Mouse (Mus musculus) stomach, embryonic 14.5 days (tissue): ENCODE measurements around the gene Lef1. TPM values are rescaled to one million over a fixed set of nuclear protein-coding genes. Genes with fewer than 3 reads are reported as not detected.

Source experiments
- ATAC-seq: fragments of 200-750 bp; cut with Nextera tagmentation; 2 replicates; pipeline ENCODE4 v1.8.0; 2017; ENCODE audit warnings: low read depth, moderate TSS enrichment; ENCODE audit not compliant: insufficient number of reproducible peaks, insufficient read depth, low FRiP score
- H3K27ac ChIP-seq: fragments of 300-500 bp; sonication (generic); 2 replicates; pipeline ENCODE4 v1.5.1; 2014; ENCODE audit warnings: mild to moderate bottlenecking, low read length, moderate library complexity, mixed read lengths
- H3K27me3 ChIP-seq: fragments of 300-500 bp; sonication (generic); 2 replicates; pipeline ENCODE4 v1.6.1; 2014; ENCODE audit warnings: low read length, control low read depth, mixed read lengths; ENCODE audit not compliant: control insufficient read depth, insufficient read depth
- H3K36me3 ChIP-seq: fragments of 300-500 bp; sonication (generic); 2 replicates; pipeline ENCODE4 v1.6.1; 2014; ENCODE audit warnings: mild to moderate bottlenecking, control low read depth, low read length, moderate library complexity, mixed read lengths; ENCODE audit not compliant: control insufficient read depth, insufficient read depth
- H3K4me1 ChIP-seq: fragments of 300-500 bp; sonication (generic); 2 replicates; pipeline ENCODE4 v1.6.1; 2014; ENCODE audit warnings: low read length, control low read depth, mixed read lengths; ENCODE audit not compliant: control insufficient read depth, insufficient read depth
- H3K4me2 ChIP-seq: fragments of 300-500 bp; sonication (generic); replicated peaks from 2 replicates; pipeline ENCODE4 v1.6.1; 2014; ENCODE audit warnings: low read depth, low read length, control low read depth
- H3K4me3 ChIP-seq: fragments of 300-500 bp; sonication (generic); 2 replicates; pipeline ENCODE4 v1.5.1; 2014; ENCODE audit warnings: low read depth, low read length, control low read depth
- H3K9ac ChIP-seq: fragments of 300-500 bp; sonication (generic); replicated peaks from 2 replicates; pipeline ENCODE4 v1.6.1; 2014; ENCODE audit warnings: low read depth, mild to moderate bottlenecking, control low read depth, low read length, moderate library complexity, mixed read lengths
- H3K9me3 ChIP-seq: fragments of 300-500 bp; sonication (generic); 2 replicates; pipeline ENCODE4 v1.6.1; 2016; ENCODE audit warnings: low read depth, low read length, control low read depth; ENCODE audit not compliant: control insufficient read depth
- WGBS: fragments of 180-500 bp; shearing (Covaris S2); extraction: QIAGEN DNeasy Blood & Tissue Kit; methylation state at CpG from one replicate; pipeline ENCODE4 v1.1.7; 2014; 5-methylcytosine and 5-hydroxymethylcytosine counted together
- polyA plus RNA-seq: library from polyadenylated mRNA; unstranded; fragments of >200 nt; fragmentation: Nextera tagmentation; extraction: Ambion mirVana; gene quantifications from 2 replicates; pipeline ENCODE4 v1.2.1, GENCODE M21; 2014

Gene Lef1
- polyA plus RNA-seq, 1 experiment from 2014 or later: 1.3 TPM

- no peaks in the 10 kb centered on the region for H3K4me1 ChIP-seq
- WGBS: 57% methylated on average over 5 of the region's 5 CpGs
- H3K27ac ChIP-seq: no peak overlapping the region
- no peak overlapping the region for H3K4me3 ChIP-seq
- H3K9me3 ChIP-seq: no peaks in the 10 kb centered on the region
- H3K36me3 ChIP-seq: no peaks in the 10 kb centered on the region
- H3K4me2 ChIP-seq: no peak overlapping the region
- ATAC-seq: no peak
- H3K27me3 ChIP-seq: no peaks in the 10 kb centered on the region
- no peak overlapping the region for H3K9ac ChIP-seq
Measured at GRCm38 (mm10) chr3:131078719-131079118, 31.6 kb upstream of the Lef1 start.

- 61% methylated on average over 6 of the region's 6 CpGs for WGBS
- Histone ChIP-seq H3K4me1 (0 out of 2 replicates have a peak, but pooled peaks cover 8% of the 10 kb centered on the region), H3K27me3 (peaks cover 7% of the 10 kb centered on the region; the same call in 1 of the 2 replicates), H3K4me3 (no peak overlapping the region), H3K9me3 (no peaks in the 10 kb centered on the region), H3K4me2 (no peak overlapping the region), H3K36me3 (no peaks in the 10 kb centered on the region), H3K27ac (no peak overlapping the region), H3K9ac (no peak overlapping the region)
- ATAC-seq: no peak
Measured at GRCm38 (mm10) chr3:131083722-131084121, 26.5 kb upstream of the Lef1 start.

- 8% methylated on average over 30 of the region's 30 CpGs for WGBS
- ATAC-seq: 0 out of 2 replicates have a peak, but pooled peaks have one; percentile 23
Measured at GRCm38 (mm10) chr3:131084718-131085561, 25.3 kb upstream of the Lef1 start.

GRCm38 (mm10) chr3:131085978-131086377 lies 24.3 kb upstream of the Lef1 start:
- Histone ChIP-seq H3K9me3 (no peaks in the 10 kb centered on the region), H3K4me1 (0 out of 2 replicates have a peak, but pooled peaks cover 8% of the 10 kb centered on the region), H3K36me3 (no peaks in the 10 kb centered on the region), H3K27me3 (peaks cover 7% of the 10 kb centered on the region; the same call in 1 of the 2 replicates), H3K4me2 (no peak overlapping the region), H3K4me3 (no peak overlapping the region), H3K27ac (no peak overlapping the region), H3K9ac (no peak overlapping the region)
- 78% methylated on average over 9 of the region's 9 CpGs for WGBS
- ATAC-seq: no peak

More at GRCm38 (mm10) chr3:131084718-131085561, 25.3 kb upstream of the Lef1 start:
- no peak overlapping the region for H3K9ac ChIP-seq
- H3K36me3 ChIP-seq: no peaks in the 10 kb centered on the region
- H3K4me3 ChIP-seq: peak overlapping the region; percentile 23
- no peak overlapping the region for H3K27ac ChIP-seq
- no peaks in the 10 kb centered on the region for H3K9me3 ChIP-seq
- peaks cover 7% of the 10 kb centered on the region; the same call in 1 of the 2 replicates for H3K27me3 ChIP-seq
- H3K4me1 ChIP-seq: 0 out of 2 replicates have a peak, but pooled peaks cover 8% of the 10 kb centered on the region
- peak overlapping the region; percentile 51 for H3K4me2 ChIP-seq

GRCm38 (mm10) chr3:131089721-131090120 lies 20.6 kb upstream of the Lef1 start:
- Histone ChIP-seq H3K9me3 (no peaks in the 10 kb centered on the region), H3K4me2 (no peak overlapping the region), H3K36me3 (no peaks in the 10 kb centered on the region), H3K27me3 (peaks cover 6% of the 10 kb centered on the region; the same call in 1 of the 2 replicates), H3K4me3 (no peak overlapping the region), H3K27ac (no peak overlapping the region), H3K9ac (no peak overlapping the region), H3K4me1 (0 out of 2 replicates have a peak, but pooled peaks cover 7% of the 10 kb centered on the region)
- WGBS: 56% methylated on average over 3 of the region's 3 CpGs
- no peak for ATAC-seq

- H3K4me2 ChIP-seq: no peak overlapping the region
- no peak for ATAC-seq
- no peak overlapping the region for H3K9ac ChIP-seq
- WGBS: 25% methylated on average over 6 of the region's 6 CpGs
- H3K9me3 ChIP-seq: no peaks in the 10 kb centered on the region
- H3K27ac ChIP-seq: no peak overlapping the region
- no peaks in the 10 kb centered on the region for H3K4me1 ChIP-seq
- no peaks in the 10 kb centered on the region for H3K36me3 ChIP-seq
- H3K27me3 ChIP-seq: no peaks in the 10 kb centered on the region
- H3K4me3 ChIP-seq: no peak overlapping the region
Measured at GRCm38 (mm10) chr3:131092113-131092512, 18.2 kb upstream of the Lef1 start.

- ATAC-seq: no peak
- H3K4me1 ChIP-seq: no peaks in the 10 kb centered on the region
- WGBS: 70% methylated on average over 12 of the region's 12 CpGs
Measured at GRCm38 (mm10) chr3:131093736-131094135, 16.5 kb upstream of the Lef1 start.

GRCm38 (mm10) chr3:131096105-131096504 lies 14.2 kb upstream of the Lef1 start:
- no peak overlapping the region for H3K27ac ChIP-seq
- no peaks in the 10 kb centered on the region for H3K27me3 ChIP-seq
- H3K9me3 ChIP-seq: no peaks in the 10 kb centered on the region
- no peak overlapping the region for H3K9ac ChIP-seq
- H3K4me3 ChIP-seq: no peak overlapping the region
- H3K4me2 ChIP-seq: no peak overlapping the region
- ATAC-seq: no peak
- WGBS: 80% methylated on average over 4 of the region's 4 CpGs
- H3K36me3 ChIP-seq: no peaks in the 10 kb centered on the region
- no peaks in the 10 kb centered on the region for H3K4me1 ChIP-seq

More at GRCm38 (mm10) chr3:131093736-131094135, 16.5 kb upstream of the Lef1 start:
- Histone ChIP-seq H3K4me3 (no peak overlapping the region), H3K9me3 (no peaks in the 10 kb centered on the region), H3K9ac (no peak overlapping the region), H3K27ac (no peak overlapping the region), H3K36me3 (no peaks in the 10 kb centered on the region), H3K27me3 (no peaks in the 10 kb centered on the region), H3K4me2 (no peak overlapping the region)
